Mouse (Mus musculus) heart, embryonic 13.5 days (tissue): ENCODE measurements at regions not wholly inside any gene's neighbourhood (a gene's known extent, or its start where the extent isn't known, plus 50 kb on each side); places are given as distances from the start of the nearest gene placed in this dataset.

Experiments used
- ATAC-seq: fragments of 200-750 bp; cut with Nextera tagmentation; 2 replicates; pipeline ENCODE4 v1.8.0; 2017; ENCODE audit warnings: moderate TSS enrichment; ENCODE audit not compliant: insufficient number of reproducible peaks, low FRiP score, low TSS enrichment; ENCODE audit errors: extremely low read depth
- H3K27ac ChIP-seq: fragments of 300-500 bp; sonication (generic); replicated peaks from 2 replicates; pipeline ENCODE4 v1.5.1; 2015; ENCODE audit warnings: moderate library complexity, mild to moderate bottlenecking, inconsistent platforms
- H3K27me3 ChIP-seq: fragments of 300-500 bp; sonication (generic); replicated peaks from 2 replicates; pipeline ENCODE4 v1.6.1; 2015; ENCODE audit warnings: mild to moderate bottlenecking, inconsistent platforms
- H3K36me3 ChIP-seq: fragments of 300-500 bp; sonication (generic); 2 replicates; pipeline ENCODE4 v1.6.1; 2015; ENCODE audit warnings: mild to moderate bottlenecking, inconsistent platforms
- H3K4me1 ChIP-seq: fragments of 300-500 bp; sonication (generic); 2 replicates; pipeline ENCODE4 v1.6.1; 2015; ENCODE audit warnings: inconsistent platforms
- H3K4me2 ChIP-seq: fragments of 300-500 bp; sonication (generic); 2 replicates; pipeline ENCODE4 v1.6.1; 2015; ENCODE audit warnings: inconsistent platforms, mild to moderate bottlenecking, moderate library complexity
- H3K4me3 ChIP-seq: fragments of 300-500 bp; sonication (generic); 2 replicates; pipeline ENCODE4 v1.5.1; 2015; ENCODE audit warnings: moderate library complexity, mild to moderate bottlenecking, inconsistent platforms
- H3K9ac ChIP-seq: fragments of 300-500 bp; sonication (generic); 2 replicates; pipeline ENCODE4 v1.6.1; 2015; ENCODE audit warnings: inconsistent platforms, mild to moderate bottlenecking, moderate library complexity
- H3K9me3 ChIP-seq: fragments of 300-500 bp; sonication (generic); 2 replicates; pipeline ENCODE4 v1.6.1; 2016; ENCODE audit warnings: inconsistent platforms
- WGBS: fragments of 180-500 bp; shearing (Covaris S2); methylation state at CpG from one replicate; pipeline ENCODE4 v1.1.7; 2015; ENCODE audit warnings: mixed read lengths; 5-methylcytosine and 5-hydroxymethylcytosine counted together

GRCm38 (mm10) chr13:26026386-26026785 lies 743.6 kb downstream of the Hdgfl1 start:
- 66% methylated on average over 3 of the region's 3 CpGs for WGBS
- no peak for ATAC-seq
- H3K36me3 ChIP-seq, result no peaks in the 10 kb centered on the region

DNA sequence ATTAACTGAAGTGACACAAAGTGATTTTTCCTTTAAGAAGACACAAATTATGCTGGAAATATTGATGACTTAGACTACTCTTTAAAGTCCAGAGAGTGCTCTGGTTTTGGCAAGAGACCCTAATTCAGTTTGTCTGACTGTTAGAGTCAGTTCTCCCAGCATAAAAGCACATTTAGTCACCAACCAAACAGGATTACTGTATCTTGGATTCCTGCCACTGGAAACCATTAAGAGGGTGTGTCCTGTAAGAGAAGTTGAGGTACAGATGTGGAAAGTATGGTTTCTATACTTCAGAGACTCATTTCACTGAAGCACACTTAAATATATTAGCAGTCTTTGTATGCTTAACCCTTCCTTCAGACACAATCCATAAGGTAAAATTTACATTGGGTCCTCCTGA lies 745.3 kb downstream of the Hdgfl1 start:
- Histone ChIP-seq H3K36me3 (no peaks in the 10 kb centered on the region), H3K9me3 (no peaks in the 10 kb centered on the region), H3K4me3 (no peak overlapping the region), H3K9ac (no peak overlapping the region), H3K27ac (no peak overlapping the region), H3K4me1 (no peaks in the 10 kb centered on the region), H3K4me2 (no peak overlapping the region), H3K27me3 (no peaks in the 10 kb centered on the region)
- ATAC-seq, result no peak

More at GRCm38 (mm10) chr13:26026386-26026785, 743.6 kb downstream of the Hdgfl1 start:
- H3K9me3 ChIP-seq, result no peaks in the 10 kb centered on the region
- no peak overlapping the region for H3K27ac ChIP-seq
- no peaks in the 10 kb centered on the region for H3K27me3 ChIP-seq
- no peaks in the 10 kb centered on the region for H3K4me1 ChIP-seq
- no peak overlapping the region for H3K4me3 ChIP-seq
- H3K4me2 ChIP-seq, result no peak overlapping the region
- H3K9ac ChIP-seq, result no peak overlapping the region

DNA sequence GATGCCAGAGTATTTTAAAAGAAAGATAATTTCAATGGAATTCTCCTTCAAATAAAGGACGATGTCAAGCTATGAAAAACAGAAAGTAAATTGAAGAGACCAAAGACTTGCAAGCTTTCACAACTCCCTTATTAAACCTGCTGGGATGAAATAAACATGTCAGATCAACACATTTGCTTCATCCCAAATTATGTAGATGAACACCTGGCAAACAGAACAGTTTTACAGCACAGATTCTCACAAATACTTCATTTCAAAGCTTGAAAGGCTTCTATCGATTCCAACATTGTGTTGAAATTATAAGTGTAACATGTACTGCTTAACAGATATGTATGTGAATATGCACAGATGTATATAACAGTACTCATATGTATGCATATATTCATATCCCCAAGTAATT lies 749.5 kb downstream of the Hdgfl1 start:
- no peak for ATAC-seq
- WGBS, result 85% methylated on average over 2 of the region's 2 CpGs
- no peak overlapping the region for H3K9ac ChIP-seq
- no peak overlapping the region for H3K4me3 ChIP-seq
- no peaks in the 10 kb centered on the region for H3K4me1 ChIP-seq
- H3K36me3 ChIP-seq, result no peaks in the 10 kb centered on the region
- no peak overlapping the region for H3K4me2 ChIP-seq
- no peak overlapping the region for H3K27ac ChIP-seq
- H3K27me3 ChIP-seq, result no peaks in the 10 kb centered on the region
- H3K9me3 ChIP-seq, result 0 out of 2 replicates have a peak, but pooled peaks cover 2% of the 10 kb centered on the region

GRCm38 (mm10) chr13:26009131-26009530 lies 738.8 kb upstream of the Nrsn1 start:
- Histone ChIP-seq H3K9ac (no peak overlapping the region), H3K4me1 (peaks cover 6% of the 10 kb centered on the region; the same call in 1 of the 2 replicates), H3K27me3 (no peaks in the 10 kb centered on the region), H3K27ac (no peak overlapping the region), H3K4me3 (no peak overlapping the region), H3K9me3 (no peaks in the 10 kb centered on the region), H3K36me3 (no peaks in the 10 kb centered on the region), H3K4me2 (no peak overlapping the region)
- ATAC-seq, result no peak
- 49% methylated on average over 1 of the region's 1 CpGs for WGBS

- ATAC-seq, result no peak
- H3K27ac ChIP-seq, result peak overlapping the region; percentile 53
- peaks cover 6% of the 10 kb centered on the region; the same call in 1 of the 2 replicates for H3K4me1 ChIP-seq
- no peaks in the 10 kb centered on the region for H3K36me3 ChIP-seq
- H3K4me2 ChIP-seq, result no peak overlapping the region
- H3K27me3 ChIP-seq, result no peaks in the 10 kb centered on the region
- H3K9ac ChIP-seq, result no peak overlapping the region
- no peaks in the 10 kb centered on the region for H3K9me3 ChIP-seq
- no peak overlapping the region for H3K4me3 ChIP-seq
- WGBS, result 78% methylated on average over 7 of the region's 7 CpGs
Measured at GRCm38 (mm10) chr13:26004768-26005560, 734.7 kb upstream of the Nrsn1 start.

GRCm38 (mm10) chr13:25993526-25993925 lies 723.2 kb upstream of the Nrsn1 start:
- Histone ChIP-seq H3K4me1 (no peaks in the 10 kb centered on the region), H3K36me3 (no peaks in the 10 kb centered on the region), H3K9ac (no peak overlapping the region), H3K4me3 (no peak overlapping the region), H3K4me2 (no peak overlapping the region), H3K9me3 (peaks cover 6% of the 10 kb centered on the region; the same call in 1 of the 2 replicates), H3K27ac (no peak overlapping the region), H3K27me3 (no peaks in the 10 kb centered on the region)
- 44% methylated on average over 1 of the region's 1 CpGs for WGBS
- no peak for ATAC-seq

GRCm38 (mm10) chr13:25989067-25989756 lies 718.9 kb upstream of the Nrsn1 start:
- Histone ChIP-seq H3K27ac (no peak overlapping the region), H3K4me2 (no peak overlapping the region), H3K36me3 (no peaks in the 10 kb centered on the region), H3K4me1 (no peaks in the 10 kb centered on the region), H3K9ac (no peak overlapping the region), H3K27me3 (no peaks in the 10 kb centered on the region), H3K9me3 (no peaks in the 10 kb centered on the region), H3K4me3 (no peak overlapping the region)
- ATAC-seq, result no peak
- WGBS, result 77% methylated on average over 5 of the region's 5 CpGs

GRCm38 (mm10) chr13:25984535-25984934 lies 714.2 kb upstream of the Nrsn1 start:
- Histone ChIP-seq H3K27me3 (no peaks in the 10 kb centered on the region), H3K4me3 (no peak overlapping the region), H3K27ac (no peak overlapping the region), H3K9me3 (no peaks in the 10 kb centered on the region), H3K9ac (no peak overlapping the region), H3K36me3 (no peaks in the 10 kb centered on the region), H3K4me1 (no peaks in the 10 kb centered on the region), H3K4me2 (no peak overlapping the region)
- whole genome bisulfite sequencing, result 78% methylated on average over 1 of the region's 1 CpGs
- ATAC-seq, result no peak

GRCm38 (mm10) chr13:25983659-25984058 lies 713.4 kb upstream of the Nrsn1 start:
- no peaks in the 10 kb centered on the region for H3K4me1 ChIP-seq
- WGBS, result 61% methylated on average over 1 of the region's 1 CpGs
- ATAC-seq, result no peak

GRCm38 (mm10) chr13:25978648-25979047 lies 708.3 kb upstream of the Nrsn1 start:
- Histone ChIP-seq H3K9ac (no peak overlapping the region), H3K4me2 (no peak overlapping the region)
- 48% methylated on average over 1 of the region's 1 CpGs for WGBS

More at GRCm38 (mm10) chr13:25983659-25984058, 713.4 kb upstream of the Nrsn1 start:
- Histone ChIP-seq H3K36me3 (no peaks in the 10 kb centered on the region), H3K27ac (no peak overlapping the region), H3K4me3 (no peak overlapping the region), H3K9me3 (no peaks in the 10 kb centered on the region), H3K9ac (no peak overlapping the region), H3K27me3 (no peaks in the 10 kb centered on the region), H3K4me2 (no peak overlapping the region)

GRCm38 (mm10) chr13:25958592-25958991 lies 688.3 kb upstream of the Nrsn1 start:
- peak overlapping the region; percentile 62 for H3K27ac ChIP-seq
- no peaks in the 10 kb centered on the region for H3K36me3 ChIP-seq
- no peak overlapping the region for H3K9ac ChIP-seq
- H3K4me1 ChIP-seq, result peaks cover 15% of the 10 kb centered on the region
- H3K27me3 ChIP-seq, result no peaks in the 10 kb centered on the region
- no peaks in the 10 kb centered on the region for H3K9me3 ChIP-seq
- H3K4me3 ChIP-seq, result no peak overlapping the region
- ATAC-seq, result no peak
- H3K4me2 ChIP-seq, result no peak overlapping the region

More at GRCm38 (mm10) chr13:25978648-25979047, 708.3 kb upstream of the Nrsn1 start:
- no peak overlapping the region for H3K4me3 ChIP-seq
- no peak for ATAC-seq
- no peak overlapping the region for H3K27ac ChIP-seq
- H3K9me3 ChIP-seq, result no peaks in the 10 kb centered on the region
- no peaks in the 10 kb centered on the region for H3K4me1 ChIP-seq
- H3K27me3 ChIP-seq, result no peaks in the 10 kb centered on the region
- H3K36me3 ChIP-seq, result no peaks in the 10 kb centered on the region

GRCm38 (mm10) chr13:25958153-25958466 lies 687.8 kb upstream of the Nrsn1 start:
- Histone ChIP-seq H3K27me3 (no peaks in the 10 kb centered on the region), H3K9me3 (no peaks in the 10 kb centered on the region), H3K4me3 (no peak overlapping the region), H3K9ac (no peak overlapping the region), H3K4me2 (no peak overlapping the region), H3K4me1 (peaks cover 15% of the 10 kb centered on the region), H3K36me3 (no peaks in the 10 kb centered on the region), H3K27ac (peak overlapping the region; percentile 62)
- WGBS, result 52% methylated on average over 4 of the region's 4 CpGs
- ATAC-seq, result no peak
